Mouse (Mus musculus) spleen, adult 2 months (tissue): ENCODE results near the gene Wfdc17.

Experiments used
- CTCF ChIP-seq: fragments of 200-500 bp; IDR thresholded peaks from 2 replicates; pipeline ENCODE4 v1.5.1; 2011; ENCODE audit warnings: mild to moderate bottlenecking, inconsistent platforms; ENCODE audit not compliant: insufficient read depth, insufficient read length, insufficient replicate concordance; ENCODE audit errors: extremely low read depth
- POLR2A ChIP-seq: fragments of 200-500 bp; IDR thresholded peaks from 2 replicates; pipeline ENCODE4 v1.6.1; 2011; ENCODE audit warnings: low read depth, low read length, inconsistent platforms

DNA sequence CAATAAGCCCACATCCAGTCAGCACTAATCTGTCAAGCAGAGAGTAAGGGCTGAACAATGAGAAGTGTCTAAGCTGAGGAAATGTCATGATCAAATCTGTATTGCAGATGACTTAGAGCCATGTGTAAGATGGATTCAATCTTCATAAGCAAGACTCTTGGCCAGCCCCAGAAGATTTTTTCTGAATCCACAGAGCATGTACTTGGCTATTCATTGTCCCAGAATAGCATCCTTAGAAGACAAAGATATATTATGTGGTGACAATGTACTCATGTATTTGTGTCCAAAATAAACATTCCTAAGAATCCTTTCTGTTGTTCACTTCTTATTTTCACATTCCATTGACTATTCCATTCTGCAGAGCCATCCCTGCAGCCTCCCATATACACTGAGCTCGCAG, 13.9 kb upstream of the Wfdc17 start:
- TF ChIP-seq CTCF, result no peak
- no peak for TF ChIP-seq POLR2A
